Mouse (Mus musculus) CH12.LX (cell line): ENCODE measurements around the gene Itpk1.

Source experiments
- CTCF ChIP-seq, 2 experiments: IDR thresholded peaks in 1 of 2; conservative IDR thresholded peaks in 1 of 2; 2 replicates each; pipeline ENCODE4 v1.5.1; 2011 to 2012; ENCODE audit warnings: low read depth in 2 of 2, low read length in 2 of 2, improper control_type of control experiment in 1 of 2, inconsistent platforms in 1 of 2, mild to moderate bottlenecking in 1 of 2, moderate library complexity in 1 of 2
- EP300 ChIP-seq: IDR thresholded peaks from 2 replicates; pipeline ENCODE4 v1.6.1; 2011; ENCODE audit warnings: low read length, improper control_type of control experiment
- MAX ChIP-seq: IDR thresholded peaks from 2 replicates; pipeline ENCODE4 v1.6.1; 2011; ENCODE audit warnings: low read length, improper control_type of control experiment
- POLR2A ChIP-seq: IDR thresholded peaks from 2 replicates; pipeline ENCODE4 v1.6.1; 2011; ENCODE audit warnings: low read depth, mild to moderate bottlenecking, improper control_type of control experiment, low read length
- ZC3H11A ChIP-seq: IDR thresholded peaks from 2 replicates; pipeline ENCODE4 v1.6.1; 2012; ENCODE audit warnings: low read depth, mild to moderate bottlenecking, inconsistent platforms, low read length, improper control_type of control experiment

DNA sequence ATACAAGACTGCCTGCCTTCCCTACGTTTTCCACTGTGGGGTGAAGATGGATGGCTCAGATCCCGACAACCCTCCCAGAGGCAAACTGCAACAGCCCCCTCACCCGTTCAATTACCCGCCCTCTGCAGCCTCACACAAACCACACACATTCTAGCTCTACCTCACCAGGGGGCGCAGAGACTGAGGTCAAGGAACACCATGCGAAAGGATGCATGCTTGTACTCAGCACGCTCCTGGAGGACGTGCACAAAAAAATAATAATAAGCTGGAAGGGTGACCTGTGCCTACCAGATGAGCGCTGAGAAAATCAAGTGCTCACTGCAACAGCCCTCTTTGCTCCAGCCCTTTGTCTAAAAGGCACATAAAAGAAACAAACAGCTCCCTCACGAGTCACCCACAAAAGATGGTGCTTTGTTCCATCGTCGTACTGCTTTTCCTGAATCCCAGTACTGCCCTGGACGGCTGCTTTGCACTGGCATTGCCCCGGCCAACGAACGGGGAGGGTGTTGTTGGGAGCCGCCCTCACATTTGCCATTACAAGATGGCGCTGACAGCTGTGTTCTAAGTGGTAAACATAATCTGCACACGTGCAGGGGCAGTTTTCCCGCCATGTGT lies 70.2 kb downstream of the Itpk1 start:
- no peak for TF ChIP-seq ZC3H11A
- TF ChIP-seq POLR2A: no peak
- TF ChIP-seq EP300: no peak
- TF ChIP-seq CTCF (conservative IDR thresholded peaks at IDR 0.05 in 1 of 2, IDR thresholded peaks at IDR 0.05 in 1 of 2; ENCODE audit: low read depth in 2 of 2, low read length in 2 of 2): no peak
- no peak for TF ChIP-seq MAX
